Mouse (Mus musculus): Measurements from ENCODE around the gene Klk15. TPM values are rescaled to one million over a fixed set of nuclear protein-coding genes. Genes with fewer than 3 reads are reported as not detected.

Klk15 gene
- not detected for polyA plus RNA-seq (2017; shearing (Covaris generic))

GRCm38 (mm10) chr7:43933440-43933839, at the start of gene Klk15:
TSS of gene Klk15 (plus strand) at chr7:43933740.

GRCm38 (mm10) chr7:43950364-43950763, 16.8 kb downstream of the Klk15 start, which contains the start of gene Klk1b8:
TSS of gene Klk1b8 (plus strand) at chr7:43950664.

GRCm38 (mm10) chr7:43966451-43966850, 32.9 kb downstream of the Klk15 start, which contains the start of gene Klk1b1:
TSS of gene Klk1b1 (plus strand) at chr7:43966751.

GRCm38 (mm10) chr7:43975761-43976160, 42.2 kb downstream of the Klk15 start, which contains the start of gene Klk1b9:
TSS of gene Klk1b9 (plus strand) at chr7:43976061.

Other genes with a start within 250 kb of the Klk15 start
- not detected for gene Klk14, start 243.3 kb upstream of the Klk15 start, polyA plus RNA-seq (2017; shearing (Covaris generic))
- gene Klk13, start 221.2 kb upstream of the Klk15 start, polyA plus RNA-seq (2017; shearing (Covaris generic)) = not detected
- not detected for gene Klk12, start 164.8 kb upstream of the Klk15 start, polyA plus RNA-seq (2017; shearing (Covaris generic))
- 0.38 TPM for gene Klk11, start 159.1 kb upstream of the Klk15 start, polyA plus RNA-seq (2017; shearing (Covaris generic))
- gene Klk10, start 152.7 kb upstream of the Klk15 start, polyA plus RNA-seq (2017; shearing (Covaris generic)) = not detected
- 0.43 TPM for gene Klk9, start 141.8 kb upstream of the Klk15 start, polyA plus RNA-seq (2017; shearing (Covaris generic))
- 144 TPM for gene Klk8, start 136.2 kb upstream of the Klk15 start, polyA plus RNA-seq (2017; shearing (Covaris generic))
- 0.24 TPM for gene Klk7, start 122.4 kb upstream of the Klk15 start, polyA plus RNA-seq (2017; shearing (Covaris generic))
- not detected for gene Klk6, start 109.2 kb upstream of the Klk15 start, polyA plus RNA-seq (2017; shearing (Covaris generic))
- gene Klk5, start 91.8 kb upstream of the Klk15 start, polyA plus RNA-seq (2017; shearing (Covaris generic)) = not detected
- gene Klk4, start 52.6 kb upstream of the Klk15 start, polyA plus RNA-seq (2017; shearing (Covaris generic)) = not detected
- not detected for gene Klk1b8, start 16.9 kb downstream of the Klk15 start, polyA plus RNA-seq (2017; shearing (Covaris generic))
- gene Klk1b1, start 33.0 kb downstream of the Klk15 start, polyA plus RNA-seq (2017; shearing (Covaris generic)) = not detected
- gene Klk1b9, start 42.3 kb downstream of the Klk15 start, polyA plus RNA-seq (2017; shearing (Covaris generic)) = 0.88 TPM
- not detected for gene Klk1b11, start 62.1 kb downstream of the Klk15 start, polyA plus RNA-seq (2017; shearing (Covaris generic))
- not detected for gene Klk1b26, start 78.4 kb downstream of the Klk15 start, polyA plus RNA-seq (2017; shearing (Covaris generic))
- 2.5 TPM for gene Klk1b27, start 118.5 kb downstream of the Klk15 start, polyA plus RNA-seq (2017; shearing (Covaris generic))
- gene Klk1b21, start 168.6 kb downstream of the Klk15 start, polyA plus RNA-seq (2017; shearing (Covaris generic)) = not detected
- gene Klk1b22, start 178.9 kb downstream of the Klk15 start, polyA plus RNA-seq (2017; shearing (Covaris generic)) = not detected
- not detected for gene Klk1b16, start 203.0 kb downstream of the Klk15 start, polyA plus RNA-seq (2017; shearing (Covaris generic))